Mouse (Mus musculus): Measurements from ENCODE around the gene Gab2.

The Gab2 gene

GRCm38 (mm10) chr7:97151082-97151813 lies 69.9 kb downstream of the Gab2 start:
- 87% methylated on average over 2 of the region's 2 CpGs for WGBS

DNA sequence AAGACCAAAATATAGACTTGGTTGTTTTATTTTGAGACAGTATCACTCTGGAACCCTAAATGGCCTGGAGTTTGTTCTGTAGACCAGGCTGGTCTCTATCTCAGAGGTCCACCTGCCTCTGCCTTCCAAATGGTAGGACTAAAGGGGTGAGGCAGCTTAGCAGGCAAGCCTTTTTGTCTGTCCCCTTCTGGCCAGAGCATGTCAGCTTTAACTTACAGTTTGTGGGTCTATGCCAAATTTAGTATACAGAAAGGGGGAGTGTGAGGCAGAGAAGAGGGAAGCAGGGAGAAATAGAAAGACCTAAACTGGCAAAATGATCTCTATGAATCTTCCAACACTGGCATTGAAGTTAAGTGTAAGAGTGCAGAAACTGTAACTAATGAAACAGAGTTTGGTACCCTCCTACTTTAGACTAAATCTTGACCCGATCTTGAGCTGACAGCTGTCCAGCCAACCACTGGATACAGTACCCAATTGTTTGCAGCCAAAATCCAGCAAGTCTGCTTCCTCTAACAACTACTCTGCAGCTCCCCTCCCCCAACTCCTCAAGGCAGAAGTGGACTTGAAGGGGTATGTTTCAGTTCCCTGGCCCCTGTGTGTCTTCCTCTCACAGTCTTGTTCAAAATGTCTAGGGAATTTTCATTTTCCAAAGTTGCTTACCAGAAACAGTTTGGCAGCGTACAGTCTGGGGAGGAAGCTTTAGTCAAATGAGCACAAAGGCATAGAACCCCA lies 73.5 kb downstream of the Gab2 start:
- 61% methylated on average over 2 of the region's 2 CpGs for WGBS

- WGBS: 58% methylated on average over 1 of the region's 1 CpGs
These were observed 82.9 kb downstream of the Gab2 start for GRCm38 (mm10) chr7:97164261-97164660.

GRCm38 (mm10) chr7:97171089-97171488 lies 89.7 kb downstream of the Gab2 start:
- 88% methylated on average over 1 of the region's 1 CpGs for WGBS

- 68% methylated on average over 4 of the region's 4 CpGs for WGBS
These were observed 90.3 kb downstream of the Gab2 start for GRCm38 (mm10) chr7:97171719-97172118.

- WGBS: 57% methylated on average over 3 of the region's 3 CpGs
These were observed 90.7 kb downstream of the Gab2 start for GRCm38 (mm10) chr7:97172126-97172525.

GRCm38 (mm10) chr7:97181931-97182330 lies 100.5 kb downstream of the Gab2 start:
- 93% methylated on average over 1 of the region's 1 CpGs for WGBS

DNA sequence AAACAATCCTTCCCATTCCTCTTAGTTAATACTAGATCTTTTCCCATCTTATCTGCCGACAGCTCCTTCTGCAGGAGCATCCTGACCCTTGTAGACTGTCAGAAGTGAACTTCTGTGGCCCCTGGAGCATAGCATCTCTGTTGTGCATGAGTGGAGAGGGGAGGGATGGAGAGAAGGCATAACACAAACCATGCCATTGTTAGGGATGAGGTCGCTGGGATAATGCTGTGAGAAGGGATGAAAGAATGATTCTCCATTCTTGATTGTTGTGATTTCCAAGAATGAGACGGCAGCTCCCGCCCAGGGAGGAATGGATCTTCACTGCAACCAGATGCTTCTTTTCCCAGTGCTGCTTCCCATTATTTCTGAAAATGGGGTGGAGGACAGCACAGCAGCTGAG lies 102.0 kb downstream of the Gab2 start:
- 54% methylated on average over 4 of the region's 4 CpGs for WGBS

GRCm38 (mm10) chr7:97184005-97184404 lies 102.6 kb downstream of the Gab2 start:
- 82% methylated on average over 1 of the region's 1 CpGs for WGBS

DNA sequence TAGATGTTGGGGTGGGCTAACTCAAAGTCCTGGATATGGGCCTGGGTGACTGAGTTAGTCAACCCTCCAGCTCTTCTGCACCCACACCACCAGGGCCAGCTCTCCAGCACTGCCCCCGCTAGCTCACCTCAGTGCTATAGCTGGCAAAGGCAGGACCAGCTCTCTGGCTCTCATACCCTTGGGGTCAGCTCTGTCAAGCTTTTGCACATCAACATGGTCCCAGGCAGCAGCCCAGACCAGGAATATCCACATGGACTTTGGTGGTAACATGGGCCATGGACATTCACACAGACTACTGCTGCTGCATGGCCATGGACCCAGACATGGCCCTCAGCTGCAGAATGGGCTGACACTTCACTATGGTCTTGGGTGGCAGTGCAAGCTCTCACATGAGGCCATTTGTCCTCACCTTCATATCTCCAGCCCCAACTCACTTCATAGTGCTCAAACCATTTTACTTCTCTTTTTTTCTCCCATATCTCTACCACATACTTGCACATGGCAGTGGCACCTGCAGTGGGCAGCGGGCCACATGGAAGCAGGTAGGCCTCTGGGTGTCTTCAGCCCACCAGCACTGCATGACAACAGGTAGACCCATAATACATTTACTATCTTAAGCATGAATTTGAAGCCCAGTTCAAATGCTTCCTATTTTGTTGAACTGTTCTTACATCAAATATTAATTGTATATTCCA lies 106.1 kb downstream of the Gab2 start:
- WGBS: 99% methylated on average over 2 of the region's 2 CpGs

- WGBS: 35% methylated on average over 1 of the region's 1 CpGs
These were observed 107.7 kb downstream of the Gab2 start for GRCm38 (mm10) chr7:97189116-97189515.

DNA sequence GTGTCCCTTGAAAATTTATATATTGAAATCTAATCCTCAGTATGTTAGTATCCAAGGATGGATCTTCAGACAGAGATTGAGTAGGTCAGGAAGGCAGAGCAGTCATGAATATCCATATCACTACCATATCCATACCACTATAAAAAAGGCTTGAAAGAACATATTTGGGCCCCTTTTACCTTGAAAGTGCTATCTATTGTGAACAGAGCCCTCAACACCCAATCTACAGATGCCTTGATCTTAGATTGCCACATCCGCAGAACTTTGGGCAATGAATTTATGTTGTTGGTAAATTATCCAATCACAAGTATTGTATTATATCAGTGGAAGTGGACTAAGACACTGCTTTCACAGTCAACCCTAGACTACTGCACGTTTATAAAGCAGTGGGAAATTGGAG lies 122.5 kb downstream of the Gab2 start:
- 82% methylated on average over 2 of the region's 2 CpGs for WGBS

DNA sequence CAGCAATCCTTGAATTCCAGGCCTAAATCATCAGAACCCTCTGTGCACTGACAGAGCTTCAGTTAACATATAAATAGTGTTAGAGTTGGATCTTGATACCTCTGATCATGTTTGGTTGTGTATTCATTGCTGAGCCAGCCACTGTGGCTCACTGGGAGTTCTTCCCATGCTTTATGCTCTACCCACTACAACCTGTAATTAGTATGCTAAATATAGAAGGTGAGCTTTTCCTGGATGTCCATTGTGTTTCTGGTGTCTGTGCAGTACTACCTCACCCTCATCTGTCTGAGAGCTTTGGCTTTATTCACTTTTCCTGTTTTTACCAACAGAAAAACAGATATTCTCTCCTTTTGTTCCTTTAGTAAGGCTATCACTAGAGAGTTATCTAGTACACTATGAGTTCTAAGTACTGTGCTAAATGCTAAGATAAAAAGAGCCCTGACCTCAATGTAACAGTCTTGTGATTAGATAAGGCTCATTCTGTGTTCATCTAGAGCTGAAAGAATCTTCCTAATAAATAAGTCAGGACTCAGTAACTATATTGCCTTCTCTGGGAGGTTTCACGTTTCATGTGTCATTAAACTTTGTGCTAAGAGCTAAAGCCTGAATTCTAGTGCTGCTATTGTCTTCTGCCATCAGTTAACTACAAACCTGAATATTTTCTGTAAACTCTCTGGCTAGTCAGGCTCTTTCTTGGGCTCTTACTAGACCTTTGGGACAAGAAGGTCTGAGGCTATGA lies 127.6 kb downstream of the Gab2 start:
- 89% methylated on average over 1 of the region's 1 CpGs for WGBS

GRCm38 (mm10) chr7:97211117-97211516 lies 129.7 kb downstream of the Gab2 start:
- WGBS: 78% methylated on average over 4 of the region's 4 CpGs

GRCm38 (mm10) chr7:97223836-97224235 lies 142.4 kb downstream of the Gab2 start:
- WGBS: 98% methylated on average over 2 of the region's 2 CpGs

GRCm38 (mm10) chr7:97245261-97245949 lies 164.0 kb downstream of the Gab2 start:
- 31% methylated on average over 2 of the region's 2 CpGs for WGBS

- WGBS: 44% methylated on average over 2 of the region's 2 CpGs
These were observed 164.7 kb downstream of the Gab2 start for GRCm38 (mm10) chr7:97245950-97246578.

DNA sequence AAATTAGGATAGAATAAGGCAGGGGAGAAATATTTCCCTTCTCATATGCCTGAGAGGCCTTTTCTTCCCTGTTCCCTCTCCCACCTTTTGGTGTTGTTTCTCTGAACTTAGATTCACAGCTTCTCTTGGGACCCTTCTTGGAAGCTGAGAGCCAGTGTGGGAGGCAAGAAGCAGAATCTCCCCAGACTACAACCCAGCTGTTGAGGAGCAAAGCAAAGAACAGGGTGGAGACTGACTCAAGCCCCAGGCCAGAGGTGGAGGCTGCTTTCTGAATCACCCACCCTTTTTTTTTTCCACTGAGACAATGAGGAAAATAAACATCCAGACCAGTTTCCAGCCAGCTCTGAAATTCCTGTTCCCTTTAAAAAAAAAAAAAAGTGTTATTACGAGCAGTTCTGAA lies 166.3 kb downstream of the Gab2 start:
- 58% methylated on average over 1 of the region's 1 CpGs for WGBS

GRCm38 (mm10) chr7:97248136-97248535 lies 166.8 kb downstream of the Gab2 start:
- 39% methylated on average over 5 of the region's 5 CpGs for WGBS

GRCm38 (mm10) chr7:97251638-97252037 lies 170.3 kb downstream of the Gab2 start:
- 79% methylated on average over 2 of the region's 2 CpGs for WGBS

GRCm38 (mm10) chr7:97262541-97262940 lies 181.2 kb downstream of the Gab2 start:
- 37% methylated on average over 1 of the region's 1 CpGs for WGBS

Measured in cerebral cortex, adult 2 months (tissue).